Mouse (Mus musculus): ENCODE results near the gene Fchsd2.

- TF ChIP-seq CTCF (IDR thresholded peaks at IDR 0.05; ENCODE audit: borderline replicate concordance, extremely low read depth, insufficient read depth, insufficient read length) (no peak), POLR2A (IDR thresholded peaks at IDR 0.05; ENCODE audit: borderline replicate concordance, extremely low read depth, insufficient read depth, insufficient read length, poor library complexity, severe bottlenecking) (no peak)
Observed at GRCm38 (mm10) chr7:101084816-101085456, 7.7 kb upstream of the Fchsd2 start.

Measured in brain, embryonic 14.5 days (tissue).